Mouse (Mus musculus) gastrocnemius, postnatal 4 days (tissue): ENCODE data around the gene Zfp821. TPM values are rescaled to one million over a fixed set of nuclear protein-coding genes. Genes with fewer than 3 reads are reported as not detected.
A peak's percentile ranks its signal among the peaks of the same experiment; 100 is the strongest.

ENCODE experiments used
- DNase-seq, 2 experiments: peaks; one replicate each; pipeline ENCODE4 v3.0.0; 2021 to 2022; ENCODE audit warnings: low spot score in 2 of 2, mixed read lengths in 2 of 2
- long read RNA-seq, 2 experiments: library from polyadenylated mRNA; stranded (forward); transcript quantifications; one replicate each; pipeline ENCODE4 v2.0.0; 2021
- total RNA-seq, 2 experiments: library from RNA; stranded (reverse); gene quantifications; 2 replicates each; pipeline ENCODE4 v1.2.3; 2021

The Zfp821 gene
- 10 to 100 TPM; 13.8 to 14.9 TPM for total RNA-seq
- long read RNA-seq, experiment 1, partial matches to known transcripts, result 2 of 15 reads
- long read RNA-seq, experiment 1, other reads (novel, unspliced or antisense), result 9 of 15 reads
- long read RNA-seq, experiment 2, partial matches to known transcripts, result 0 of 19 reads
- long read RNA-seq, experiment 2, other reads (novel, unspliced or antisense), result 15 of 19 reads

DNA sequence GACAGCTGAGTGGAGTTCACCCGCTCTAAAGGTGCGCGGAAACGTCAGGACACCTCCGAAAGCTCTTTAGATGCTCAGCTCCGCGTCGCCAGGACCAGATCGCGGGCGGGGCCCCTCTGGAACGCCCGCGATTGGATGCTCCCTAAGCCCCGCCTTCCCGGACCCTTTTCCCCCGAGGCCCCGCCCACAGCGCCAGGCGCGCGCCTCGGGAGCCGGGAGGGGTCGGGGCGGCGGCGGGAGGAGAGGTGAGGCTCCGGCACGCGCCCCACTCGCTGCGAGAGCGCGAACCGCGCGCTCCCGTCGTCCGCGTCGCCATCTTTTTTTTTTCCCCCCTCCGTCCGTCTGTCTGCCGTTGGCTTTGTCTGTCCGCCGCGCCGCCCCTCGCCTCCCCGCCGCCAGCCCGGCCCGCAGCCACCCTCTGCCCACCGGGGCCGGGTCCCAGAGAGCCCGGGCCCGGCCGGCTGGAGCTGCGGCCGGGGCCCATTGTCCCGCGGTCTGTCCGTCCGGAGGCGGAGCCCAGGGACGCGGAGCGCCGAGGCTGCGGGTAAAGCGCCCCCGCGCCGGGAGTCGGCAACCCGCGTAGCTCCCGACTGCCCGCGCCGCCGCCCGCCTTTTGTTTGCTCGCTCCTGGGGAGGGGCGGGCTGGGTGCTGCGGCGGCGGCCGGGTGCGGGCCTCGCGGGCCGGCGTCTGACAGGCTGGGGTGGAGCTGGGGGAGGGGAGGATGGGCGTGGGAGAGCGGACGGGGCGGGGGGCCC, at the start of gene Zfp821:
Gene Zfp821, plus strand, starts transcription at position 227 of the 756 bp plus-strand sequence.
- DNase-seq, result peak; percentile 87 to 93

DNA sequence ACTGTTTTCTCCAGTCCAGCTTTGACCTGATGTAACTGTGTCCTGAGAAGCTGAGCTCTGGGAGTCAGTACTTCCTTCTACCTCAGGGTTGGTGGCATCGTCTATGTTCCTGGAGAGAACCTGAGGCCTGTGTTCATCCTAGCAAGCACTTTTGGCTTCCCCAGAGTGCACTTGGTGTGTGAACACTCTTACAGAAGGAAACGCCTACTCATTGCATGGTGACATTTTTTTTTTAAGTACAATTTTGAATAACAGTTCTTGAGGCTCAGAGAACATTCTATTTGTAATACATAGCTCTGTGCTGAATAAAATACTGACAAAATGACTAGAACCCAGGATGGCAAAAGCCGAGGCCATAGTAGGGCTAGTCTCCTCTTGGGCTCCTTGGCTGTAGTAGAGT, 48.5 kb upstream of the Zfp821 start:
- DNase-seq, result no peak

DNA sequence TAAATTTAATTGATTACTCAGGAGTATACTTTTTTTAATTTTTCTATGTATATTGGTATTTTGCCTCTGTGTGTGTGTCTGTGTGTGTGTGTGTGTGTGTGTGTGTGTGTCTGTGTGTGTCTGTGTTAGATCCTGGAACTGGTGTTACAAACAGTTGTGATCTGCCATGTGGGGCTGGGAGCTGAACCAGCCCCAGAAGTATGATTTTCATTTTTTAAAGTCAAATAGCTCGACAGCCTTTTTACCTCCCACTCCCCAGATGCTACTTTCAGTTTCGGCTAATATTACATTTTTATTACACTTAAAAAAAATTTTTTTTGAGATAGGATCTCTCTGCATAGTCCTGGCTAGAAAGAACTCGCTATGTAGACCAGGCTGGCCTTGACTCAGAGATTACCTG, 43.0 kb upstream of the Zfp821 start:
- DNase-seq, result no peak

DNA sequence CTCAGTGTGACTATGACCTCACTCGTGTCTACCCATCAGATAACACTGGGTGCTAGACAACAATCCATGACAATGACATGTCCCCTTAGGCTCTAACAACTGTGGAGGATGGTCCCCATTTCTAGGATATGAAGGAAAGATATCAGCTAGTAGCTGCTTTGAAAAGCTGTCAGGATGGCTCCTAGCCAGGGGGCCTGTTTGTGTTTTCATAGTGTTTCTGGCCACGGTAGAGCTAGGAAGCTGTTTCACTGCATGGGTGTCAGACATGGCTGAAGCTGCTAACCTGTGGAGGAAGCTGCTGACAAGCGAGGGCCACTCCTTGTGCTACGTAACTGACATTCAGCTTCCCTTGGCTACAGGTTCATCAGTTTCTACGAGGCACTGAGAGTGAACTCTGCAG, 38.7 kb upstream of the Zfp821 start:
- no peak for DNase-seq

DNA sequence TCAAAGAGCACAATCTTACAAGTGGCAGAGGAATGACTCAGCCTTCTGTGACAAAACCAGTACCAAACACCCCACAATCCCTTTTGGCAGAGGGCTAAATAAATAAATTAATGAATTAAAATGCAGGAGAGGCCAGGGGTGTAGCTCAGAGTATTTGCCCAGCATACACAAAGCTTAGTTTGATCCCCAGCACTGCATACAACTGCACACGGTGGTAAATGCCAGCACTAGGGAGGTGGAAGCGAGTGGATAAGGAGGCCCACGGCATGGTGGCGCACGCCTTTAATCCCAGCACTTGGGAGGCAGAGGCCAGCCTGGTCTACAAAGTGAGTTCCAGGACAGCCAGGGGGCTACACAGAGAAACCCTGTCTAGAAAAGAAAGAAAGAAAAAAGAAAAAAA, 32.7 kb upstream of the Zfp821 start:
- DNase-seq, result no peak

DNA sequence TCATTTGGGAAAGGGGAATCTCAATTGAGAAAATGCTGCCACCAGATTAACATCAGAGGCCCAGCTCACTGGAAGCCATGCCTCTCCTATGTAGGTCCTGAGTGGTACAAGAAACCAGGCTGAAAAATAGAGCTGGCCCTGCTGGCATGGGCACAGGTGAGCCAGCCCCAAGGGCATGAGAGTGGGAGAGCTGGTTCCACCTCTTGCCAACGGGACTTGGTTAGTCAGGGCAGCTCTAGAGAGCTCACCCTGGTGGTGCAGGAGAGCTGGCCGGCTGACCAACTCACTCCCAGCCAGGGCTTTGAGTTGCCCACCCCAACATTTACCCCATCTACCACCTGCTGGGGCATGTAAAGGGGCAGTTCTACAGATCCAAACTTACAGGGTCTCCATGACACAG, 31.8 kb upstream of the Zfp821 start:
- no peak for DNase-seq

DNA sequence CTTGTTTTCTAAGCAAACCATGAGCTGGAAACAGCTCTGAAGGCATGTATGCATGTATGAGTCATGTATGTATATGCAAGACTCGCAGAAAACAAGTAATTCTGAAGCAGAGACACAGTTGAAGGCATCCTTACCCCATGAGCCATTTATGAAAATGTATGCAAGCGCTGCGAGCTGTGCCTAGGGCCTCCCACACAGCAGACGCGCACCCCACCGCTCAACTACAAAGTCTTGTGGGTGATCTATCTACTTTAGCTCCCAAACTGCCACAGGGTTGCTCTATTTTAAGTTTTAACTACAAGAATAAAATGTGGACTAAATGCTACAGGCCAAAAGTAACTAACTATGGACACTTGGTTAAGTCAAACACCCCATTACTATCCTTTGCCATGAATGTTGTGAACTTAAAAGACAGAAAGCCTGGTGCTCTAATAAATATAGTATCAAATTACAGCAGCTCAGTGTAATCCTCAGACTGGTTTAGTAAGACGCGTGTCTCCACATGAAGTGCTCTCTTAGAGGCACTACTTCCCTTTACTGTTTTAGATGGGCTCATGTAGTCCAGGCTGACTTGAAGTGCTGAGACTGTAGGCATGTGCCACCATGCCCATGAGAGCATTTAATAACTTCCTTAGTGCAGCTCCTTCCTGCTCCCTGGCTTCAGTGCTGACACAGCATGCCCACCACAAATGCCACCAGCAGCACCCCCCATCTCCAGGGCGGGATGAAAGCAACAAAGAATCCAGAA, 29.3 kb upstream of the Zfp821 start:
- no peak for DNase-seq

DNA sequence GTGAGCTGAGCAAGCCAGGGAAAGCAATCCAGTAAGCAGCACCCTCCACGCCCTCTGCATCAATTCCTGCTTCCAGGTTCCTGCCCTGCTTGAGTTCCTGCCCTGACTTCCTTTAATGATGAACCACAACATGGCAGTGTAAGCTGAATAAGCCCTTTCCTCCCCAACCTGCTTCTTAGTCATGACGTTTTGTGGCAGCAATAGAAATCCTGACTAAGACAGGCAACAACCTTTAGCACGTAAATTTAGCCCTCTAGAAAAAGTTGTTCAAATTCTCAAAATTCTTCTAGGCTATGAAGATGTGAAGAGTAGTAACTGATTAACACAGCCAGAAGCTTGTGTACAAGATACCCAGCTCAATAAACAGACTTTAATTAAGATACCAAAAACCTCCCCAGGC, 23.8 kb upstream of the Zfp821 start:
- DNase-seq, result no peak

DNA sequence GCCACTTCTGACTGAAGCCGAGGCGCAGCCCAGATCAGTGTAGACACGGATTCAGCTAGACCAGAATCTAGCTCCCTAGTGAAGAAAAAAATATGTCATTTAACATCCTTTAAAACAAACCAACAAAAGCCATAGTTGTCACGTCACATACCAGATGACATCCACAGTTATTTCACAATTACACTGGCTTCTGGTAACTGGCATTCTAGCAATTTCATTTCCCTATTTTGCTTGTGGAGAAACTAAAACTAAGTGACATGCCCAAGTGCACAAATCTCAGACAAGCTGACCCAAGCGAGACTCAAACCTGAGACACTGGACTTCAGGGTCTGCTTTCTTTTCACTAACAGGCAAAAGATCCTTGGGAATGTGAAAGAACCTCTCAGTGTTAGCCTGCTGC, 23.2 kb upstream of the Zfp821 start:
- DNase-seq, result no peak

DNA sequence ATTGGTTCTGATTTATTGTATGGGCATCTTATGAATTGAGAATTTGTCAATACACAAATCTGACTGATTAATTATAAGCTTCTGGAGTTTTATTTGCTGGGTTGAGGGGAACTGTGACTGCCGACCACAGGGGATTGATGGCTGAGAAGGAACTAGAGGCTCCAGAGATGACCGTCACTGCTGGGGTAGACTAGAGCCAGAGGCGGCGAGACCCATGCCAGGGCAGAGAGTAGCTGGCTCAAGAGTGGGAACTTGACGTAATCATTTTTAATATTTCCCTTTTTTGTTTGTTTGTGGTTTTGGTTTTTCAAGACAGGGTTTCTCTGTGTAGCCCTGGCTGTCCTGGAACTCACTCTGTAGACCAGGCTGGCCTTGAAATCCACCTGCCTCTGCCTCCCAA, 18.1 kb upstream of the Zfp821 start:
- no peak for DNase-seq

DNA sequence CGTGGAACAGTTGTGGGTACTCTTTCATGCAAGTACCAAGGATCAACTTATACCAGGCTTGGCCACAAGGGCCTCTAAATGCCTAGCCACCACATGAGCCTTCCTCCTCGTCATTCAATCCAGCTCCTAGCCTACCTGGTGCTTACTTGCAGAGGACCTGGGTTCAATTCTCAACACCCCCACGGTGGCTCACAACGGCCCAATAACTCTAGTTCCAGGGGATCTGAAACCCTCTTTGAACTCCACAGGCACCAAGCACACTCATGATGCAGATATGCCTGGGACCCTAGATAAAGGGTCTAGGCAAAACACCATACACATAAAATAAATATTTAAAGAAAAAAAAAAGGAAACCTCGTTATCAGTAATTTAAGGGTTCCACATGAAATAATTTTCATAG, 13.6 kb upstream of the Zfp821 start:
- no peak for DNase-seq

DNA sequence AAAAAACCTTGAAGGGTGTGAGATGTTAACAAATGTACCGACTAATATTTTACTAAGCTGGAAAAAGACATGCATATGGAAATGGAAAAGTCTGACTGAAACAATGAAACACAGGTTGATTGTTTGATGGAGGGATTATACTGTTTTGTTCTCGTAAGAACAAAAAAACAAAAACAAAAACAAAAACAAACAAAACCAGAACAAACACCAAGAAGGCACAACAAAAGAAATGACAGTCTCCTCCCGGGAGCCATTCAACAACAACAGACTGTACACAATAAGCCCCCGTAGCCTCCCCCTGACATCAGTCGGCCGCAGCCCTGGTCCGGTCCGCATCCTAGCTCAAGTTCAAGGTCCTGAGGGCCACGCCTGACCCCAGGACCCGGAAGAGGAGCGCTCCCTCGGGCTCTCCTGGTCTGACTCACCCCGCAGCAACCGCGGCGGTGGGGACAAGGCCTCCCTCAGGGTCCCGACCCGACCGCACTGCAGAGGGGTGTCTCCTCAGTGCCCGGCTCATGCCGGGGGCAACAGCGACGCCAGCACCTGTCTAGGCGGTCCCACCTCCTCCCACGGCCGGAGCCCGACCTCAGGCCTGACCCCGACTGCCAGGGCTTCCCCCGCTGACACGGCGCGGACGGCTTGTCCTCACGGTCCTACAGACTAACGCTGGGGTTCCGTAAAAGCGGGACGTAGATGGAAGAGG, 12.8 kb upstream of the Zfp821 start:
- no peak for DNase-seq

DNA sequence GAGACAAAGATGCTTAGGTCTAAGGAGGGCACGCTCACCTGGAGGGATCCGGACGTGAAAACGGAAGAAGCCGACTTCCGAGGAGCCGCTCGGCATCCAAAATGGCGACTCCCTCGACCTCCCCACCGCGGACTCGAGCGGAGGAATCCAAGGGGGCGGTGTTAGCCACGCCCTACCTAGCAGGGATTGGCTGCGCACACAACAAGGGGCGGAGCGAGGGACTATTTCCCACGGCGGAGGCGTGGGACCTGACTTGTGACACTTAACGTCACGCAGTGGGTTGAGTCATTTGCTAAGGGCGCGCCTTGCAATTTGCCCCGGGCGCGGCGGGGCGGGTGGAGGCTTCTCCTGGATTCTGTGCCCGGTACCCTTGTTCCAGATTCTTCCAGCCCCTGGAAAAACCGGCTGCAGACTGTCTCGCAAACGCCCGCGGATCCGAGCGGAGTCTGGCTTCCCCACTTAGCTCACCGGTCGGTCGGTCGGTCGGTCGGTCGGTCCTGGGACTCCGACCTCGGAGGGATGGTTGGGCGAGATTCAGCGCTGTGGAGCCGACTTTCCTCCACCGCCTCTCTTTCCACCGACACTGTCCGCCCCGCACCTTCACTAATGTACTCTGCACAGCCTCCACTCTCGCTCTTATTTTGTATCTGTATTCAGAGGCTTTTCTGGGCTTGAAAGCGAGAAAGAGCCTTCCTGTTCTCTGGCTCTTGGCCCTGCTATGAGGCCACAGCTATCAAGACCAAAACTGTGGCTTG, 12.0 kb upstream of the Zfp821 start, which contains the start of gene Ist1:
Gene Ist1, minus strand, starts transcription at position 115 of the 755 bp plus-strand sequence.
- peak; percentile 94 to 98 for DNase-seq

DNA sequence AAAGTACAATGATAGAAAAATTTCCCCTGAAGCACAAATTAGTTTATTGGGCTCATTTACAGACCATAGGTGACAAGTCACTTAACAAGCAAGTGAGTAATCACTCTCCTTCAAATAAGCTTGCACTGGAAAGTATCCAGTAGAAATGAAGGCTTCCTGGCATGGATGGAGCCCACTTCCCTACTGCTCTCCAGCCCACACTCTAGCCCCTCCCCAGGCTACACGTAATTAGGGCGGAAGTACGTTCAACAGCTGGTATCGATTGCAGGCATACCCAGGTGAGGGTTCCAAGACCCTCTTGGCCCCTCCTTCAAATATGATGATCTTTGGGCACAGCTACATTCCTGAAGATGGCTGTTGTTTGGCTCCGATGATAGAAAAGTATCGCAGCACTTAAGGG, 11.2 kb upstream of the Zfp821 start:
- DNase-seq, result no peak

DNA sequence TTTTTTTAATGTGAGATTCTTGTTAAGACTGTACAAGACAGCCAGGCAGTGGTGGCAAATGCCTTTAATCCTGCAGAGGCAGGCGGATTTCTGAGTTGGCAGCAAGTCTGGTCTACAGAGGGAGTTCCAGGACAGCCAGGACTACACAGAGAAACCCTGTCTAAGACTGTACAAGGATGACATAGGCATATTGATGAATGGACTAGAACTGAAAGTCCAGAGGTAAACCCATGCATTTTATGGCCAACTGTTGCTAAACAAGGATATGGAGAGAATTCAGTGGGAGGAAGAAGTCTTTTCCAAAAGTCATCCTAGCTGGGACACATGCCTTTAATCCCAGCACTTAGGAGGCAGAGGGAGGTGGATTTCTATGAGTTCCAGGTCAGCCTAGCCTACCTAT, 7.6 kb upstream of the Zfp821 start:
- no peak for DNase-seq

DNA sequence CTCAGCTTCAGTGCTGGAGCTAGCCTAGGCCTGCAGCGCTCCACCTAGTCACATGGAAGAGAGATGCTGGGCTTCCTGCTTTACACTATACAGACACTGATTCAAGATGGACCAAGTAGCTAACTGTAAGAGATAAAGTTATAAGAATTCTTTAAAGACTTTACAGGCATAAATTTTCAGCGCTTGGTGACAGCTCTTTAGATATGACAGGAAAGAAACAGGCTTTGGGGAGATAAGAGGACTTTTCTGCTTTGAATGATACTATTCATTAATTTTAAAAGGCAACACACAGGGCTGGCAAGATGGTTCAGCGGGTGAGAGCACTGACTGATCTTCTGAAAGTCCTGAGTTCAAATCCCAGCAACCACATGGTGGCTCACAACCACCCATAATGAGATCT, 6.9 kb upstream of the Zfp821 start:
- no peak for DNase-seq

DNA sequence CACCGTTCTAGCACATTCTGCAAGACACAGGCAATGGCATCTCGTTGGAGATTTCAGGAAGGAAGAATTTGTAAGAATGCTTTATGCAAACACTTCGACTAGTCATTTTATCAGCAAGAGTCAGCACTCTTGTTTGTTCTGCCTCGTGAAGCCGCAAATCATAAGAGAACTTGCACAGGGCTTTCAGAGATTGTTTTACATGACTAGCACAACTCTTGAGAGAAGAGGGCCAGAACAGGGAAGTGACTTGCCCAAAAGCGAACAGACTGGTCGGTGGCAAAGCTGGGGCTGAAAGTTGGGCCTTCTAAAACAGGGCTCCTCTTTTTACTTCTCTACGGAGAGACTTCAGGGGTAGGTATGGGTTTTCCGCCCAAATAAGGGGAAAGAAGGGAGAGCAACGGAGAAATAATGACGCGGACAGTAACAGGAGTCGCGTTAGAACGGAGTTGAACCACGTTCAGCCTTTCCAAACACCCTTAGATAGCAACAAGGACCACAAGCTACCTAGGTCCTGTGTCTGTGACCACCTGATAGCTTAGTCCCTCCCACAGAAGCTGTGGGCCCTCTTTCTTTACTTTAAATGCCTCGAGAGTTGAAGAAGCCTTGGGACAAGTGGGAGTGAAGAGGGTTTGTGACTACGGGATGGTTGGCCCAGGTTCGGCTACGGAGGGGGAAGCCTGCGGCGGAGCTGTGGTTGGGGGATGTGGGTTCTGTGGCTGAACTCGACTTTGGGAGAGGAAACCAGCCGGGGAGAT, 604 bp upstream of the Zfp821 start:
- no peak for DNase-seq

DNA sequence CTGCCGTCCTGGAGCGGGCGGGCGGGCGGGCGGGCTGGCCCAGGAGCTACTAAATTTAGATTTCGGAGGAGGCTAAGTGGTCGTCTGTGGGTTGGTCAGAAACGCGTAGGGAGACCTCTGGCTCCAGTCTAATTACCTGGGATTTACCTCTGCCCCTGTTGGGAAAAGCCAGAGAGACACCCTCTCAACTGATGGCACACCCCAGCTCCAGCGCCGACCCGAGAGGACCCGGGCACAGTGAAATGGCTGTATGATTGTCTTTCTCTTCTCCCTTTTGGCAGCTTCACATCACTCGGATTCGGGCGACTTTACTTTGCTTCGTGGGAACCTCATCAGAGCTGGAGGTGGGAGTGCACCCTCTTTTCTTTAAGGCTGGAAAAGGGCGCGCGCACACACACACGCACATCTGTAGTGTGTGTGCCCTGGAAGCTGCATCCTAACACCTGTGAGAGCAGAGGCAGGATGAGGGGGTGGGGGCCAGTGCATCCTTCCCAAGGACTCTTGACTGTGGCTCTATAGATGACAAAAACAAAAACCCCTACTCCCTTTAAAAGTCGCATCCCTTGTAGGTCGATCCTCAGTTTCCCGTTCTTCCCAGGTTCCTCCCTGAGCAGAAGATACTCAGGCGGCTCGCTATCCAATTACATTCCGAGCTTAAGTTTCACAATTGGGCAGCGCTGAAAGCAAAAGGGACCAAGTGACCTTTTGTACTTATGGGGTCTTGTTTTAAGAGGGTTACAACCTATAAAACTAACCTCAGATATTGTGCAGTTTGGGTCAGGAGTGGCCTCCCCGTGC, 929 bp downstream of the Zfp821 start:
- DNase-seq, result no peak

DNA sequence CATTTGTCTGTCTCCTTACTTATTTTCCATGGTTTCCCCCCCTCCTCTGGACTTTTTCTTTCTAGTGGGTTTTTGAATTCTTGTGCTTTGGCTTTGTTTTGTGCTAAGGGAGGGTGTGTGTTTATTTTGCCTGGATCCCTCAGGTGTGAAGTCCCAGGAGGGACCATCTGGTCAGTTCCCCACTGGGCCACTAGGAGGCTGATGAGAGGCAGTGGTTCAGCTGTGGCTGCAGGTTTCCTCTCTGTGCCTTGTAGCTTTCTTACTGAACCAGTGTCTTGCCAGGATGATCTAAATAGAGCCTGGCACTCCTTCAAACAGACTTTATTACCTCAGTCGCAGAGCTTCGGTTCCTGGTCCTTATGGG, 1.5 kb downstream of the Zfp821 start:
- DNase-seq, result peak in 1 of 2 experiments; percentile 53
